Mouse (Mus musculus) hindbrain, embryonic 14.5 days (tissue): ENCODE data around the gene Ticam1. TPM values are rescaled to one million over a fixed set of nuclear protein-coding genes. Genes with fewer than 3 reads are reported as not detected.

ENCODE experiments used
- ATAC-seq: fragments of 200-750 bp; cut with Nextera tagmentation; 2 replicates; pipeline ENCODE4 v1.8.0; 2017; ENCODE audit warnings: moderate number of reproducible peaks, mild to moderate bottlenecking, moderate TSS enrichment, moderate library complexity; ENCODE audit not compliant: low FRiP score
- DNase-seq: peaks from one replicate; pipeline ENCODE4 v3.0.0-alpha.2; 2015; ENCODE audit warnings: low spot score
- H3K27ac ChIP-seq: fragments of 300-500 bp; sonication (generic); 2 replicates; pipeline ENCODE4 v1.5.1; 2014; ENCODE audit warnings: mild to moderate bottlenecking, moderate library complexity
- H3K27me3 ChIP-seq: fragments of 300-500 bp; sonication (generic); 2 replicates; pipeline ENCODE4 v1.6.1; 2014; ENCODE audit warnings: mild to moderate bottlenecking, low read length, mixed read lengths; ENCODE audit not compliant: control insufficient read depth, insufficient read depth
- H3K36me3 ChIP-seq: fragments of 300-500 bp; sonication (generic); replicated peaks from 2 replicates; pipeline ENCODE4 v1.6.1; 2014; ENCODE audit not compliant: control insufficient read depth, insufficient read depth
- H3K4me1 ChIP-seq: fragments of 300-500 bp; sonication (generic); replicated peaks from 2 replicates; pipeline ENCODE4 v1.6.1; 2014; ENCODE audit warnings: antibody characterized with exemption, low read length, mixed read lengths; ENCODE audit not compliant: control insufficient read depth, insufficient read depth
- H3K4me2 ChIP-seq: fragments of 300-500 bp; sonication (generic); replicated peaks from 2 replicates; pipeline ENCODE4 v1.6.1; 2014; ENCODE audit warnings: mild to moderate bottlenecking, moderate library complexity
- H3K4me3 ChIP-seq: fragments of 300-500 bp; sonication (generic); replicated peaks from 2 replicates; pipeline ENCODE4 v1.5.1; 2014; ENCODE audit warnings: mild to moderate bottlenecking, low read length
- H3K9ac ChIP-seq: fragments of 300-500 bp; sonication (generic); 2 replicates; pipeline ENCODE4 v1.6.1; 2014
- H3K9me3 ChIP-seq: fragments of 300-500 bp; sonication (generic); 2 replicates; pipeline ENCODE4 v1.6.1; 2016; ENCODE audit warnings: low read length; ENCODE audit not compliant: control insufficient read depth
- WGBS: fragments of 180-500 bp; shearing (Covaris S2); extraction: QIAGEN DNeasy Blood & Tissue Kit; methylation state at CpG from one replicate; pipeline ENCODE4 v1.1.7; 2014; 5-methylcytosine and 5-hydroxymethylcytosine counted together
- polyA plus RNA-seq: library from polyadenylated mRNA; unstranded; fragments of >200 nt; fragmentation: Nextera tagmentation; extraction: Ambion mirVana; gene quantifications from 2 replicates; pipeline ENCODE4 v1.2.1, GENCODE M21; 2014

Gene Ticam1
- 1.4 and 1.5 TPM in 2 replicates for polyA plus RNA-seq

DNA sequence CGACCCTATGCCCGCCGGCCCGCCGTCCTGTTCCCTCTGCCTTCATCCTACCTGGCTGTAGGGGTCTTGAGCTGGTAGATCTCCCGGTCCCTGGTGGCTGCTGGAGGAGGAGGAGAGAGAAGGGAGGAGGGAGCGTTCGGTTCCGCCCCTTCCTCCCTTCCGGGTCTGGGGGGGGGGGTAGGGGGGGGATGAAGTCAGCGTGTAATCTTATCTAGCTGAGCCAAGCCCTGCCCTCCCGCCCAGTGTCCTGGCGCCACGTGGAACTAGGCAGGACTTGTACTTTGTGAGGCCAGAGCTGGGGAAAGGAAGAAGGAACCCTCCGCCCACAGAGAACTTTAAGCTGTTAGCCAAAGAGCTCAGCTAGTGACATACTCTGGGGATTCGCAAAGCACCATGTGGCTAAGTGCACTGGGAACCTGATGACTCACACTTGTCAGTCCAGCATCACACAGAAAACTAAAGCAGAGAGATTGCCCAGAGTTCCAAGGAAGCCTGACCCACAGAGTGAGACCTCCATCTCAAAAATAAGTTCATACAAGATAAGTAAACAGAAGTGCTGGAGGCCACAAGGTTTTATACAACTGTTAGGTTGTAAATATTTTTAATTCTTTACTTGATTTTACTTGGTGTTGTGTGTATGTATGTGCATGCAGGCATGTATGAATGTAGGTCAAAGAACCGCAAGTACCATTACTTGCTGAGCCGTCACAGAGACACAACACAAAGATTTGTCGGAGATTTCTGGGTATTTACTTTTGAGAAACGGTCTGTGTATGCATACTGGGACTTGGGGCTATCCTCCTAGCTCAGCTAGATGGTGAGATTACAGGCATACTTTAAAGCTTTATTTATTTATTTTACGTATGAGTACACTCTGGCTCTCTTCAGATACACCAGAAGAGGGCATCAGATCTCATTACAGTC is at the start of gene Ticam1:
Ticam1 (minus strand) TSS at position 144 of the 924 bp plus-strand sequence.
- 9% methylated on average over 20 of the region's 21 CpGs for WGBS
- ATAC-seq: peak; percentile 84
- H3K27ac ChIP-seq: peak within 1 kb of the TSS; percentile 74

DNA sequence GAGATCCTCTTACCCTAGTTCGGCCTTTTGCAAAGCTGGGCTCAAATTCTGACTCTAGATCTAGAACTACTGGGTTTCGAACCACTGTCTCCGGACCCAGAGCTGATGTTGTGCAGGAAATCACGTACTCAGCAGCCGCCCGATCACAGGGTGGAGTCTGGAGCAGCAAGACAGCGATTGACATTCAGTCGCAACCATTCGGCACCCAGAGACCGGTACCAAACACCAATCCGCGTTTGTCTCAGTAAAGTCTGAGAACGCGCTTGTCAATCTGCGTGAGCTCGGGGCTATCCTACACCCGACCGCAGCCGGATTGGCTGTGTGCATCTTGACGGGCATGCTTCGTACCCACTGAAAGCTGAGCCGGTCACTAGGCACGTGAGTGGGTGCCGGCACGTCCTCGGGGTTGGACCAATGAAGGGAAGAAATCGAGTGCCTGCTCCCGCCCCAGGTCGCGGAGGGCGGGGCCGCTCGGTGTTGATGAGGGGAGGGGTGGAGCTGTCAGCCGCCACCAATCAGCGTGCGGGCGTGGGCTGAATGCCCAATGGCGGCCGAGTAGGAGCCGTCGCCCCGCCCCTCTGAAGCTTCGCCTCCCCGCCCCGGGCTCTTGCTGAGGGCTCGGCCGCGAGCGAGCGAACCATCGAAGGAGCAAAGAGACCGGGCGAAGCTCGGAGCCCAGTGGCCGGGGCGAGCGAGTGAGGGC is 49.0 kb upstream of the Ticam1 start, which contains the start of gene Kdm4b:
Kdm4b (plus strand) TSS at position 613 of the 703 bp plus-strand sequence.
- no peaks in the 10 kb centered on the region for H3K27me3 ChIP-seq
- no peaks in the 10 kb centered on the region for H3K36me3 ChIP-seq
- WGBS: under 1% methylated on average over 55 of the region's 57 CpGs
- no peaks in the 10 kb centered on the region for H3K9me3 ChIP-seq
- peak within 1 kb of the TSS; percentile 96 for H3K9ac ChIP-seq
- peak within 1 kb of the TSS; percentile 96 for H3K27ac ChIP-seq
- H3K4me2 ChIP-seq: peak within 1 kb of the TSS; percentile 88
- peak; percentile 100 for ATAC-seq
- H3K4me1 ChIP-seq: peaks cover 17% of the 10 kb centered on the region
- DNase-seq: peak; percentile 97
- peak within 1 kb of the TSS; percentile 96 for H3K4me3 ChIP-seq

More for the DNA sequence above, at the start of gene Ticam1:
- Histone ChIP-seq H3K4me3 (peak within 1 kb of the TSS; percentile 39), H3K36me3 (no peaks in the 10 kb centered on the region), H3K27me3 (no peaks in the 10 kb centered on the region), H3K9me3 (no peaks in the 10 kb centered on the region), H3K4me1 (0 out of 2 replicates have a peak, but pooled peaks cover 11% of the 10 kb centered on the region), H3K4me2 (peak within 1 kb of the TSS; percentile 71), H3K9ac (peak within 1 kb of the TSS; percentile 62)
- DNase-seq: peak; percentile 70

DNA sequence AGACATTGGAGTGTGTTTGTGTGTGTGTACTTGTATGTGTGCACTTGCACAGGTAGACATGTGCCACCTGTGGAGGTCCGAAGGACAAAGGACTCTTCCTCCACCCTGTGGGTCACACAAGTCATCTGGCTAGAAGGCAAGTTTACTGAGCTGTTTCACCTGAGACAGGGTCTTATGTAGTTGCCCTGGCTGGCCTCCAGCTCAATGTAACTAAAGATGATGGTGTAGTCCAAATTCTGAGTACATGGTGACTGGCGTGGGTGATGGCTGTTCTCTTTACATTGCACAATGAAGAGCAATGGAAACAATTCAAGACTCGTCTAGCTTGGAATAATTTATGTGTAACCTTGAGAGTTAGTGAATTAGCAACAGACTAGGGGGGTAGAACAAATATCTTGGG is 47.8 kb upstream of the Ticam1 start:
- no peak for DNase-seq
- Histone ChIP-seq H3K4me2 (no peak overlapping the region), H3K9me3 (no peaks in the 10 kb centered on the region), H3K27ac (no peak overlapping the region), H3K4me1 (peaks cover 17% of the 10 kb centered on the region), H3K36me3 (no peaks in the 10 kb centered on the region), H3K4me3 (no peak overlapping the region), H3K9ac (no peak overlapping the region), H3K27me3 (no peaks in the 10 kb centered on the region)
- ATAC-seq: no peak
- 67% methylated on average over 3 of the region's 3 CpGs for WGBS

DNA sequence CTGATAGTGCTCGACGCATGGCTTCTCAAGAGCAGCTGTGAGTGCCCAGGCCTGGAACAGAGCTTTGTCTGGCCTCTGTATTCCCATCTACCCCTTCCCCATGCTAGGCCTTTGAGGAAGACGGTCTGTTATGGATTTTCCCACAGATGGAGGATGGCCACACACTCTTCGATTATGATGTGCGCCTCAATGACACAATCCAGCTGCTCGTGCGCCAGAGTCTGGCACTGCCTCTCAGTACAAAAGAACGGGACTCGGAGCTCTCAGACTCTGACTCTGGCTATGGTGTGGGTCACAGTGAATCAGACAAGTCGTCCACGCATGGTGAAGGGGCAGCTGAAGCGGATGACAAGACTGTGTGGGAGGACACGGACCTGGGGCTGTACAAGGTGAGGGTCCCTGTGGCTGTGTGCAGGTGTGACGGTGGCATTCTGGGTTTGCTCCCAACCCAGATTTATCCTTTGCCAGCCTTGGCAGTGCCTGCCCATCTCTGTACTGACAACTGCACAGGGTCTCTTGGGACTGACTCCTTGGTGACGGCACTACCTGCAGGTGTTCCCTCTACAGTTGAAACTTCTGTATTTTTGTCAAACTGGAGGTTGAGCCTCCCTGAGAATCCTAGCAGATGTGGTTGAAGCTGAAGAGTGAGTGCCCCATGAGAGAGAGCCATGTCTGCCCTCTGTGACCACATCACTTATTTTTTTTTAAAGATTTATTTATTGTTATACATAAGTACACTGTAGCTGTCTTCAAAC is 32.8 kb upstream of the Ticam1 start:
- ATAC-seq (no peak), DNase-seq (no peak)
- whole genome bisulfite sequencing: 90% methylated on average over 15 of the region's 15 CpGs
- H3K9ac ChIP-seq: no peak overlapping the region
- H3K27ac ChIP-seq: no peak overlapping the region
- no peaks in the 10 kb centered on the region for H3K27me3 ChIP-seq
- H3K4me3 ChIP-seq: no peak overlapping the region
- H3K36me3 ChIP-seq: no peaks in the 10 kb centered on the region
- H3K9me3 ChIP-seq: no peaks in the 10 kb centered on the region
- H3K4me1 ChIP-seq: 0 out of 2 replicates have a peak, but pooled peaks cover 6% of the 10 kb centered on the region
- no peak overlapping the region for H3K4me2 ChIP-seq

DNA sequence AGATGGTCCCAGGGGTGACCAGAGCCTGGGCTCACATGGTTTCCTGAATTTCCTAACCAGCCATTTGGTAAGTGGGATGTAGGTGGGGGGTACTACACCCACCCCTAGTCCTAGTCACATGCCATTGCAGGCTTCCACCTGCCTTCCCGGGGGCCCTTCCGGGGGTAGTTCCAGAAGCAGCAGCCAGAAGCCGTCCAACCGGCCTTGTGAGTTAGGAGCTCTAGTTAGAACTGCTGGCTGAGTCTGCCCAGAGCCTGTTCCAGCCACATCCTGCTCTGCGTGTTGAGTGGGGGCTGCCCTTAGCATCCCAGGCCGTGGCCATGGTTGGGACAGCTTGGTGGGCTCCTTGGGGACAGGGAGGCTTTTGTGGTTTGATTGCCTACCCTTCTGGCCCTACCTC is 31.5 kb upstream of the Ticam1 start:
- Histone ChIP-seq H3K27ac (no peak overlapping the region), H3K36me3 (no peaks in the 10 kb centered on the region), H3K27me3 (no peaks in the 10 kb centered on the region; the same call in 1 of the 2 replicates), H3K4me3 (no peak overlapping the region), H3K9ac (no peak overlapping the region), H3K4me1 (peaks cover 7% of the 10 kb centered on the region; the same call in 1 of the 2 replicates), H3K9me3 (no peaks in the 10 kb centered on the region), H3K4me2 (no peak overlapping the region)
- no peak for DNase-seq
- 83% methylated on average over 6 of the region's 6 CpGs for WGBS
- no peak for ATAC-seq

DNA sequence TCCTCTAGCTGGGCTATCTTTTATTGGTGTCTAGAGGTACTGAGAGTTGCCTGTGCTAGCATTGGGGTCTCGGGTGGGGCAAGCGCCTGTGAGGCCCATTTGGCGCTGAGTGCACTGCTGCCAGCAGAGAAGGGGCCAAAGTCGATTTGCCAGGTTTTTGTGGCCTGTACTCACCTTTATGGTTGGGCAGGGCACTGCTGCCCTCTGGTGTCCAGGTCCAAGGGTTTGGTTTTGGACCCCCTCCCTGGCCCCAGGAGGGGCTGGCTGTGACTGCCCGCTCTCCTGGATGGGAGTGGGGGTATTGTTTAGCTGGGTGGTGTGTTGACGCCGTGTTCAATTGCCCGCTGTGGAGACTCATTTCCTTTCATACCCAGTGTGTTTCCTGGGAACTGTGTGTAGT is 29.2 kb upstream of the Ticam1 start:
- Histone ChIP-seq H3K27ac (no peak overlapping the region), H3K9me3 (no peaks in the 10 kb centered on the region), H3K36me3 (no peaks in the 10 kb centered on the region), H3K27me3 (no peaks in the 10 kb centered on the region; the same call in 1 of the 2 replicates), H3K9ac (no peak overlapping the region), H3K4me1 (peaks cover 7% of the 10 kb centered on the region; the same call in 1 of the 2 replicates), H3K4me3 (no peak overlapping the region), H3K4me2 (0 out of 2 replicates have a peak overlapping the region, but pooled peaks have one; percentile 82)
- no peak for DNase-seq
- ATAC-seq: no peak
- WGBS: 64% methylated on average over 8 of the region's 8 CpGs

DNA sequence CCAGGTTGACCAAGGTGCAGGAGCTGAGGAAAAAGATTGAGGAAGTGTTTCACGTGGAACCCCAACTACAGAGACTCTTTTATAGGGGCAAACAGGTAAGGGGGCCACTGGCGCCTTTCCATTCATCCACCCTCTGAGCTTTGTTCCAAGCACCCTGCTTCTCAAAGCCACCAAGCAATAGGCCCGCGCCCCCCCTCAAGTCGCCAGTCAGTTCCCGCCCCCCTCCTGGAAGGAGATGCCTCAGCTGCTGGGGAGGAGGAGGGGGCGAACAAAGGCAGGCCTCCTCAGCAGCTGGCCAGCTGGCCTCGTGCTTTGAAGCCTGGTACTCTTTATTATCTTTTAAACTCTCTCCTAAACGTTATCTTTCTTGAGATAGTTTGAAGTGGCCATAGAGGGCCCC is 28.6 kb upstream of the Ticam1 start:
- 39% methylated on average over 9 of the region's 9 CpGs for WGBS
- Histone ChIP-seq H3K9me3 (no peaks in the 10 kb centered on the region), H3K9ac (no peak overlapping the region), H3K4me3 (peak overlapping the region; percentile 80), H3K27ac (no peak overlapping the region), H3K27me3 (no peaks in the 10 kb centered on the region; the same call in 1 of the 2 replicates), H3K4me2 (peak overlapping the region; percentile 82), H3K36me3 (no peaks in the 10 kb centered on the region), H3K4me1 (peaks cover 7% of the 10 kb centered on the region; the same call in 1 of the 2 replicates)
- no peak for ATAC-seq
- no peak for DNase-seq

DNA sequence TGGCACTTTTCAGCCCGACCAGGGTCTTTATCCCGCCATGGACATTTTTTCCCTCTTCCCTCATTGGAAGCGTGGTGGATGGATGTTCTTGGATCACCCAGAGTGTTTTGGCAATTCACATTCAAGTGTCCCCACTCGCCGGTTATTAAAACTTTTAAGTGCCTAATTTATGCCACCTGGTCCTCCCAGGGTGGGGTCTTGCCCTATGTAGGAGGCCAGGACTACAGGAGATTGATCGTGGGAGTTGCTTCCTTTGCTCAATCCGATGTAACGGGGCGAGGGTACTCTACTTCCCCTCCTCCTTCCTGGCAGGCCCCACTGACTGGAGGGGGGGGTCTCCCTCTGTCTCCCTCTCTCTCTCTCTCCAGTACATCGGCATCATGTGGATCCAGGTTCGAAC is 28.1 kb upstream of the Ticam1 start:
- Histone ChIP-seq H3K36me3 (no peaks in the 10 kb centered on the region), H3K27me3 (no peaks in the 10 kb centered on the region; the same call in 1 of the 2 replicates), H3K4me2 (peak overlapping the region; percentile 82), H3K27ac (no peak overlapping the region), H3K4me1 (peaks cover 7% of the 10 kb centered on the region; the same call in 1 of the 2 replicates), H3K9me3 (no peaks in the 10 kb centered on the region), H3K9ac (peak overlapping the region; percentile 61; the same call in 1 of the 2 replicates), H3K4me3 (peak overlapping the region; percentile 80)
- no peak for ATAC-seq
- no peak for DNase-seq
- 15% methylated on average over 11 of the region's 11 CpGs for WGBS
